Mouse (Mus musculus) ovary, adult 2 months (tissue): ENCODE measurements around the gene Zfp455. TPM values are rescaled to one million over a fixed set of nuclear protein-coding genes. Genes with fewer than 3 reads are reported as not detected.

Experiments
- polyA plus RNA-seq: library from polyadenylated mRNA; depleted of rRNA; stranded (reverse); fragments of >200 nt; gene quantifications from 2 replicates; pipeline ENCODE4 v1.2.3, GENCODE M21; 2012; rRNA removed

Gene Zfp455
- polyA plus RNA-seq: 0.10 and 0.23 TPM in 2 replicates

DNA sequence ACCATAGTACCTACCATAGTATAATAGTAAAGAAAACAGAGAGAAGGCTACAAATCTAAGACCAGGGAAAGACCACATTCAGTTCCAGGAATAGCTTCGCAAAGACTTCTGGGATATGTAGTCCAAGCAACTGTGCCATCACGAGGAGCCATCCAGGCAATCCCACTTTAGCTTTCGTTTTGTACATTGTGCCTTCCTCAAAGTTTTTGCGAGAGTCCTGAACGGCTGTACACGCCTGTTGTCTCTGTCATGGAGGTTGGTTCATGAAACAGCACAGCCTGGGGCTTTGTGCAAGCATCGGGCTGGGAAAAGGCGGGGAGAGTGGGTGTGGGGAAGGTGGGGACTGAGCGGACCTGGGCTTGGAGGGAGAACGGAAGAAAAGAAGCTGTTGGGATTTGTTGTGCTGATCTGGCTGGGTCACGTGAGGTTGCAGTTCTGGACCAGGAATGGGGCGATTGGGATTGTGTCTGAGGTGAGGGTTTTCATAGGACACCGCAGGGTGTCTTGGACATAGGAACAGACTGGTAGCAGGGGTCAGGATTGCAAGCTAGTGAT lies at the start of gene Zfp455:
Gene Zfp455 (plus strand): TSS at position 167 of the 555 bp plus-strand sequence.

DNA sequence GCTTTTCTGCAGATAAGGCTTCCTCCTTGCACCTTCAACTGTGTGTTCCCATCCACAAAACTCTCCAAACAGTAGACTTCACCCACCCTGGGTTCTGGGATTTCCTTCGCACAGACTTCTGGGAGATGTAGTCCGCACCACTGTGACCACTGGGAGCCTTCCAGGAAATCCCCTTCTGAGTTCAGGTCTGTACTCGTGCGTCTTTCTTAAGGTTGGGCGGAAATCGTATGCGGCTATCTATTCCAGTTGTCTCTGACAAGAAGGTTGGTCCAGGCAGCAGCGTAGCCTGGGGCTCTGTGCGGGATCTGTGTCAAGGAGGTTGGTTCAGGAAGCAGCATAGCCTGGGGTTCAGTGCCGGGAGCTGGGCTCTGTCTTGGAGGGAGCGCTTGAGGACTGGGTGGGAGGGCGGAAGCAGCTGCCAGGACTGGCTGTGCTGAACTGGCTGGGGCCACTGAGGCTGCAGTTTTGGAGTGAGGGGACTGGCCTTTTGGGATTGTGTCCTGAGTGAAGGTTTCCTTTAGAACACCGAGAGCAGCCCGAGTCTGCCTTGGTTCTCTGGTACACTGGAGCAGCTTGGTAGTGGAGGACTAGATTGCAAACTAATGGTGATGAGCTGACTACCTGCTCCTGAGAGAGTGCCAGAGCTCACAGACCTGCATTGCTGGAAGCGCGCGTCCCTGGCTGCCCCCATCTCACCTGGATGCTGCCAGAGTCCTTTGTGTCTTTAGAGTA lies 21.1 kb upstream of the Zfp455 start, which contains the start of gene Rsl1:
Gene Rsl1 (plus strand): TSS at position 192 of the 732 bp plus-strand sequence.

Other genes with a start within 250 kb of the Zfp455 start
- 0.03 and 0.14 TPM in 2 replicates for gene Zfp712, start 133.3 kb upstream of the Zfp455 start, polyA plus RNA-seq
- gene Zfp708, start 96.5 kb upstream of the Zfp455 start, polyA plus RNA-seq: not detected in 2 replicates
- gene Gm28557, start 85.9 kb upstream of the Zfp455 start, polyA plus RNA-seq: 2.3 and 3.3 TPM in 2 replicates
- gene Rslcan18, start 78.2 kb upstream of the Zfp455 start, polyA plus RNA-seq: 0.07 and 0.17 TPM in 2 replicates
- gene Zfp759, start 72.8 kb upstream of the Zfp455 start, polyA plus RNA-seq: 0.10 and 0.14 TPM in 2 replicates
- gene Rsl1, start 21.3 kb upstream of the Zfp455 start, polyA plus RNA-seq: 0.36 and 0.61 TPM in 2 replicates
- 0.37 and 0.39 TPM in 2 replicates for gene Zfp458, start 84.0 kb downstream of the Zfp455 start, polyA plus RNA-seq
- gene Zfp457, start 112.0 kb downstream of the Zfp455 start, polyA plus RNA-seq: 1.1 and 1.5 TPM in 2 replicates
- gene Zfp595, start 138.1 kb downstream of the Zfp455 start, polyA plus RNA-seq: 0.23 and 0.29 TPM in 2 replicates
- gene Gm28044, start 166.0 kb downstream of the Zfp455 start, polyA plus RNA-seq: not detected in 2 replicates
- gene Zfp953, start 166.1 kb downstream of the Zfp455 start, polyA plus RNA-seq: 0.10 and 0.12 TPM in 2 replicates
- not detected in 2 replicates for gene Gm28041, start 181.2 kb downstream of the Zfp455 start, polyA plus RNA-seq
- 0.05 and 0.34 TPM in 2 replicates for gene Zfp456, start 181.3 kb downstream of the Zfp455 start, polyA plus RNA-seq
- gene Zfp429, start 205.3 kb downstream of the Zfp455 start, polyA plus RNA-seq: 0.67 and 0.81 TPM in 2 replicates
- gene Zfp459, start 226.9 kb downstream of the Zfp455 start, polyA plus RNA-seq: 0.20 and 0.44 TPM in 2 replicates